Mouse (Mus musculus) monocyte, adult 2 months (primary cell): ENCODE measurements around the gene Kdm2b.
A peak's percentile ranks its signal among the peaks of the same experiment; 100 is the strongest.

ENCODE experiments used
- DNase-seq, 2 experiments: peaks; one replicate each; pipeline ENCODE4 v3.0.0; 2022; ENCODE audit warnings: low spot score in 2 of 2, low read depth in 1 of 2

Gene Kdm2b

GRCm38 (mm10) chr5:123011705-123012104 is 22.1 kb upstream of the Kdm2b start:
- no peak for DNase-seq

GRCm38 (mm10) chr5:123010806-123011205 is 21.2 kb upstream of the Kdm2b start:
- no peak for DNase-seq

GRCm38 (mm10) chr5:123009873-123010272 is 20.2 kb upstream of the Kdm2b start:
- DNase-seq: no peak

- no peak for DNase-seq
Observed at GRCm38 (mm10) chr5:123008877-123009493, 19.4 kb upstream of the Kdm2b start.

- no peak for DNase-seq
Observed at GRCm38 (mm10) chr5:123005716-123006592, 16.3 kb upstream of the Kdm2b start.

- no peak for DNase-seq
Observed at GRCm38 (mm10) chr5:123000901-123001300, 11.3 kb upstream of the Kdm2b start.

- no peak for DNase-seq
Observed at GRCm38 (mm10) chr5:122997205-122998204, 7.9 kb upstream of the Kdm2b start.

- no peak for DNase-seq
Observed at GRCm38 (mm10) chr5:122994910-122995309, 5.3 kb upstream of the Kdm2b start.

- DNase-seq: peak in 1 of 2 experiments; percentile 45
Observed at GRCm38 (mm10) chr5:122994303-122994846, 4.8 kb upstream of the Kdm2b start.

GRCm38 (mm10) chr5:122993811-122994210 is 4.2 kb upstream of the Kdm2b start:
- DNase-seq: no peak

GRCm38 (mm10) chr5:122991350-122992004 is 1.9 kb upstream of the Kdm2b start:
- no peak for DNase-seq

- DNase-seq: no peak
Observed at GRCm38 (mm10) chr5:122990411-122991160, 963 bp upstream of the Kdm2b start.

GRCm38 (mm10) chr5:122989001-122989525 is 560 bp downstream of the Kdm2b start:
- peak in 1 of 2 experiments; percentile 51 for DNase-seq

GRCm38 (mm10) chr5:122988021-122988751 is 1.4 kb downstream of the Kdm2b start:
- DNase-seq: no peak

GRCm38 (mm10) chr5:122987211-122988020 is 2.2 kb downstream of the Kdm2b start:
- no peak for DNase-seq

- DNase-seq: no peak
Observed at GRCm38 (mm10) chr5:122986091-122986493, 3.5 kb downstream of the Kdm2b start.

- DNase-seq: no peak
Observed at GRCm38 (mm10) chr5:122985276-122985675, 4.3 kb downstream of the Kdm2b start.

GRCm38 (mm10) chr5:122984483-122984882 is 5.1 kb downstream of the Kdm2b start:
- no peak for DNase-seq
